Mouse (Mus musculus) heart, adult 9 months (tissue): ENCODE results near the gene Slc6a9.

Source experiments
- DNase-seq, 2 experiments: peaks; one replicate each; pipeline ENCODE4 v3.0.0; 2022; ENCODE audit warnings: low spot score in 2 of 2

The Slc6a9 gene

GRCm38 (mm10) chr4:117834457-117834844 lies at the start of gene Slc6a9:
TSS of gene Slc6a9 (plus strand) at chr4:117834506.
- DNase-seq, result no peak

- DNase-seq, result peak; percentile 21 to 24
These were observed 47.3 kb upstream of the Slc6a9 start for GRCm38 (mm10) chr4:117786963-117787362.

GRCm38 (mm10) chr4:117788308-117788707 lies 46.0 kb upstream of the Slc6a9 start:
- peak; percentile 23 to 44 for DNase-seq

GRCm38 (mm10) chr4:117799904-117800303 lies 34.4 kb upstream of the Slc6a9 start:
- no peak for DNase-seq

- DNase-seq, result no peak
These were observed 27.3 kb upstream of the Slc6a9 start for GRCm38 (mm10) chr4:117806992-117807391.

- DNase-seq, result no peak
These were observed 23.4 kb upstream of the Slc6a9 start for GRCm38 (mm10) chr4:117810933-117811332.

GRCm38 (mm10) chr4:117813591-117814192 lies 20.6 kb upstream of the Slc6a9 start:
- no peak for DNase-seq

GRCm38 (mm10) chr4:117814333-117814732 lies 20.0 kb upstream of the Slc6a9 start:
- no peak for DNase-seq

- DNase-seq, result no peak
These were observed 17.5 kb upstream of the Slc6a9 start for GRCm38 (mm10) chr4:117816776-117817175.

GRCm38 (mm10) chr4:117818032-117818431 lies 16.3 kb upstream of the Slc6a9 start:
- no peak for DNase-seq

- no peak for DNase-seq
These were observed 5.6 kb upstream of the Slc6a9 start for GRCm38 (mm10) chr4:117828572-117829145.

- DNase-seq, result peak; percentile 55 to 70
These were observed 4.8 kb upstream of the Slc6a9 start for GRCm38 (mm10) chr4:117829260-117830123.

GRCm38 (mm10) chr4:117830124-117830551 lies 4.2 kb upstream of the Slc6a9 start:
- DNase-seq, result peak; percentile 85 to 87

GRCm38 (mm10) chr4:117830801-117831200 lies 3.5 kb upstream of the Slc6a9 start:
- DNase-seq, result no peak

GRCm38 (mm10) chr4:117831499-117831898 lies 2.8 kb upstream of the Slc6a9 start:
- DNase-seq, result peak; percentile 21 to 34

- DNase-seq, result peak; percentile 41 to 47
These were observed 2.2 kb upstream of the Slc6a9 start for GRCm38 (mm10) chr4:117831920-117832691.

GRCm38 (mm10) chr4:117834845-117835530 lies 682 bp downstream of the Slc6a9 start:
- DNase-seq, result peak; percentile 68 to 76

- DNase-seq, result peak in 1 of 2 experiments; percentile 27
These were observed 1.3 kb downstream of the Slc6a9 start for GRCm38 (mm10) chr4:117835531-117836111.

- peak; percentile 89 to 91 for DNase-seq
These were observed 2.0 kb downstream of the Slc6a9 start for GRCm38 (mm10) chr4:117836204-117836767.

- no peak for DNase-seq
These were observed 3.0 kb downstream of the Slc6a9 start for GRCm38 (mm10) chr4:117837271-117837670.
